Mouse (Mus musculus) embryonic facial prominence, embryonic 12.5 days (tissue): ENCODE results near the gene Mars. TPM values are rescaled to one million over a fixed set of nuclear protein-coding genes. Genes with fewer than 3 reads are reported as not detected.
A peak's percentile ranks its signal among the peaks of the same experiment; 100 is the strongest.

Experiments
- ATAC-seq: fragments of 200-750 bp; cut with Nextera tagmentation; 2 replicates; pipeline ENCODE4 v1.8.0; 2017; ENCODE audit not compliant: insufficient number of reproducible peaks, insufficient read depth, low FRiP score, low TSS enrichment
- H3K27ac ChIP-seq: fragments of 300-500 bp; sonication (generic); 2 replicates; pipeline ENCODE4 v1.5.1; 2016; ENCODE audit warnings: mild to moderate bottlenecking
- H3K27me3 ChIP-seq: fragments of 300-500 bp; sonication (generic); 2 replicates; pipeline ENCODE4 v1.6.1; 2016; ENCODE audit warnings: mild to moderate bottlenecking, moderate library complexity
- H3K36me3 ChIP-seq: fragments of 300-500 bp; sonication (generic); 2 replicates; pipeline ENCODE4 v1.6.1; 2016; ENCODE audit warnings: mild to moderate bottlenecking
- H3K4me1 ChIP-seq: fragments of 300-500 bp; sonication (generic); 2 replicates; pipeline ENCODE4 v1.6.1; 2016
- H3K4me2 ChIP-seq: fragments of 300-500 bp; sonication (generic); replicated peaks from 2 replicates; pipeline ENCODE4 v1.6.1; 2016; ENCODE audit warnings: mild to moderate bottlenecking, moderate library complexity
- H3K4me3 ChIP-seq: fragments of 300-500 bp; sonication (generic); 2 replicates; pipeline ENCODE4 v1.5.1; 2016; ENCODE audit warnings: mild to moderate bottlenecking
- H3K9ac ChIP-seq: fragments of 300-500 bp; sonication (generic); 2 replicates; pipeline ENCODE4 v1.6.1; 2016; ENCODE audit warnings: mild to moderate bottlenecking, moderate library complexity
- H3K9me3 ChIP-seq: fragments of 300-500 bp; sonication (generic); 2 replicates; pipeline ENCODE4 v1.6.1; 2016; ENCODE audit warnings: mild to moderate bottlenecking, moderate library complexity
- WGBS: fragments of 180-500 bp; shearing (Covaris S2); methylation state at CpG from one replicate; pipeline ENCODE4 v1.1.7; 2016; 5-methylcytosine and 5-hydroxymethylcytosine counted together
- polyA plus RNA-seq: library from polyadenylated mRNA; unstranded; fragments of >200 nt; fragmentation: Nextera tagmentation; extraction: Ambion mirVana; gene quantifications from 2 replicates; pipeline ENCODE4 v1.2.1, GENCODE M21; 2016

Gene Mars
- polyA plus RNA-seq, 1 experiment from 2014 or later, result 142 TPM

DNA sequence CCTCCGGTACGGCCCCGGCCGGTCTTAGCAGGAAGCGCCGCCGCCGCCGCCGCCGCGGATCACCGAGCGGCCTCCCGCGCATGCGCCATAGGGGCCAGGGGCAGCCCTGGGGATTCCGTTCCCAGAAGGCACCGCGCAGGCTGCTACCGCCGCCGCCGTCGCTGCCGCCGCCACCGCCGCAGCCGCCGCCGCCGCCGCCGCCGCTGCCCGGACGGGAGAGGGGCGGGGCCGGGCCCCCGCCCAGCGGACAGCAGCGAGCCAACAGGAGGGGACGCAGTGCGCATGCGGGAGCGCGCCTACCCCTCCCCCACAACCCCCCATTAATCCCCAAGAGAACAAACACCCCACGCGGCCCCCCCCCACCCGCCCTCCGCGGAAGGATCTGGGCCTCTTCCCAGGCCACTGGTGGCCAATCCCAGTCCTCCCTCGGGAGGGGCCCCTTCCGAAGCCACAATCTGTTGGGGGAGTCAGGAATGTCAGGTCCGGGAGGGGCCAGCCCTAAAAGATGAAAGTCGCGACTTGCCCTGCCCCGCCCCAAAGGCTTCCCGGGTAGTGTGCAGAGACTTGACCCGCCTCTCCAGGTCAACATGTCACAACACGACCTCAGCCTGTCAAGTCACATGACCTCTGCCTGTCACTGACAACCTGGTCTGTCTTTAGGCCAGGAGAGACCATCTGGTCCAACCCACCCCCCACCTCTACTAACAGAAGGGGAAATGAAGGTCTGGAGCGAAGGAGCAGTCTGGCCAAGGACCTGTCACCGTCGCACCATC, 22.6 kb downstream of the Mars start, which contains the start of gene Mbd6:
Mbd6 (minus strand) TSS at position 219 of the 773 bp plus-strand sequence.
- ATAC-seq, result peak; percentile 1; the same call in 1 of the 2 replicates
- Histone ChIP-seq H3K4me2 (peak within 1 kb of the TSS; percentile 91), H3K4me3 (peak within 1 kb of the TSS; percentile 63), H3K9ac (peak within 1 kb of the TSS; percentile 78), H3K9me3 (no peaks in the 10 kb centered on the region), H3K27ac (peak within 1 kb of the TSS; percentile 99), H3K4me1 (peaks cover 63% of the 10 kb centered on the region), H3K36me3 (peaks cover 45% of the 10 kb centered on the region), H3K27me3 (no peaks in the 10 kb centered on the region)
- under 1% methylated on average over 49 of the region's 65 CpGs for WGBS

DNA sequence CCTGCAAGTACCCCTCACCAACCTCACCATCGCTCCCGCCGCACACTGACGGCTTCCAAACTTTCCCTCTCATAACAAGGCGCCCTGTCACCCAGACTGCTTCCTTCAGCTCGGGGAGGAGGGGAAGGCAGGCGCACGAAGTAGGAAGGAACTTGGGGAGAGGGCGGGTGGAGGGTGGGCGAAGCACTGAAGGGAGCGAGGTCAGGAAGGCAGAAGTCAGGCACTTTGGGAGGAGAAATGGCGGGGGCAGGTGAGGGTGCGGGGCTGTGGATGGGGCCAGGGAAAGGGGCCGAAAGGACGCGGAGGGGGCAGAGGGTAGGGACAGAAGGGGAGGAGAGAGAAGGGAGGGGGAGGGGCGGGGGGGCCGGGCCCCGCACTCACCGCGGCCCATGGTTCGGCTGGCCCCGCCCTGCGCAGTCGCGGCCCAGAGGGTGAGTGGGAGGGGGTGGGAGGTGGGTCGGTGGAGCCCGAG, 23.2 kb downstream of the Mars start:
- no peaks in the 10 kb centered on the region for H3K27me3 ChIP-seq
- H3K27ac ChIP-seq, result peak overlapping the region; percentile 99
- H3K9me3 ChIP-seq, result no peaks in the 10 kb centered on the region
- H3K4me1 ChIP-seq, result peaks cover 62% of the 10 kb centered on the region
- peaks cover 45% of the 10 kb centered on the region for H3K36me3 ChIP-seq
- H3K9ac ChIP-seq, result peak overlapping the region; percentile 78
- under 1% methylated on average over 13 of the region's 28 CpGs for WGBS
- ATAC-seq, result peak; percentile 6; the same call in 1 of the 2 replicates
- H3K4me2 ChIP-seq, result peak overlapping the region; percentile 91
- H3K4me3 ChIP-seq, result peak overlapping the region; percentile 63

DNA sequence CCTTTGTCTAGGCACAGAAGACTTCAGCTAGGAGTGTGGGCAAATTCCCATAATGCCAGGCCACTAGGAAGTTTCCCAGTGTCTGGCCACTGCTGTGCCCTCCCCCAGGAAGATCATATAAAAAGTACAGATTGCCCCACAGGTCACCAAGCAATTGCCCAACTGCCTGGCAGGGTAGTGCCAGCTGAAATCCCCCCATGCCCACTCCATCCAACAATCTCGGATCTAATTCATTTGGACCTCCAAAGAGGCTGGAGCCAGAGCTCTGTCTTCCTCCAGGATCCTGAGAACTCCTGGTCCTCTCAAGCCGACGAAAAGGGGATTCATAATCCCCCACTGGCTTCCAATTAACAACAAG, 23.7 kb downstream of the Mars start:
- Histone ChIP-seq H3K9ac (peak overlapping the region; percentile 78), H3K9me3 (no peaks in the 10 kb centered on the region), H3K4me3 (peak overlapping the region; percentile 63), H3K27me3 (no peaks in the 10 kb centered on the region), H3K36me3 (peaks cover 45% of the 10 kb centered on the region), H3K4me2 (peak overlapping the region; percentile 91), H3K4me1 (peaks cover 58% of the 10 kb centered on the region), H3K27ac (peak overlapping the region; percentile 99)
- no peak for ATAC-seq
- WGBS, result 1% methylated on average over 3 of the region's 3 CpGs

DNA sequence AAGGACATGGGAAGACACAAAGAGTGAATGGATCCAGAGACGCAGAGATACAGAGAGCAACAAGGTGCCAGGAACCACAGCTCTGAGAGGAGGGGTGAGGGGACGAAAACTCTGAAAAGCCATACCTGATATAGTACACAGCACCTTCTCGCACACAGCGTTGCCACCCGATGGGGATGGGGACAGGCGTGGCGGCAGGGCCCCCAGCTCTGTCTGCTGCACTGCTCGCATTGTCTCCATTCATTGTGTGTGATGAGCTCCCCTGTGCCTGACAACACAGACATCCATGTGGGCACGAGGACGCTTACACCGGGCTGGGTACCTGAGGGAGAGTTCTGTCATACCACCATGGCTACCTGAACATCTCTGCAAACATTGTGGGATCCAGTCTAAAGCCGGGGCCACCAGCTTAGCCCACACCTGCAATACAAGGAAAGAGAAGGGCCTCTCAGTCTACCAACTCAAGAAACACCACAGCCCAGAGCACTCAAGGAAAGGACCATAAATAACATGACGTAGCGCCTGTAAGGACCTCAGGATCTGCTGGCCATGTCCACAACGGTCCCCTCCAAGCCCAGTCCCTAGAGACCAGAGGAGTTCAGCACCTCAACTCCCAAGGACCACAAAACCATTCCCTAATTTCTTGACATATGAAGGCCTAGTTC, 24.2 kb downstream of the Mars start:
- no peak for ATAC-seq
- Histone ChIP-seq H3K4me3 (peak overlapping the region; percentile 63), H3K36me3 (peaks cover 48% of the 10 kb centered on the region), H3K4me1 (peaks cover 56% of the 10 kb centered on the region), H3K27ac (peak overlapping the region; percentile 99; the same call in 1 of the 2 replicates), H3K4me2 (peak overlapping the region; percentile 91), H3K27me3 (no peaks in the 10 kb centered on the region), H3K9ac (peak overlapping the region; percentile 78), H3K9me3 (no peaks in the 10 kb centered on the region)
- WGBS, result 83% methylated on average over 15 of the region's 15 CpGs

DNA sequence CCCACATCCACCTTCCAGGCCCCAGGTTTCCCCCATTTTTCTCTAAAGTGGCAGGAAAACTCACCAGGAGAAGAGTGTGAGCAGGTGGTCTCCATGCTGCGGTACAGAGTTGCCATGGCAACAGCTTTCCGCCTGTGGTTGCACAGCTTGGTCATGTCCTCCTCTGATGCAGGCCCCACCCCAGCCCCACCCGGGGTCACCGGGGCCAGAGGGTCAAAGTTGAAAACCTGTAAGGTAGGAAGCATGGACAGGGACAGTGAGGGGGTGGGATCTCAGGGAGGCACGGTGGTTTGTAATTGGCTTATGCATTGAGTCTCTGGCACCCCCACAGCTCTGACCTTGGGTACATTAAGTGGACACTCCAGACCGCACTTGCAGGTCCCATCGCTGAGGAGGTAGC, 24.9 kb downstream of the Mars start:
- no peak for ATAC-seq
- WGBS, result 55% methylated on average over 7 of the region's 7 CpGs
- Histone ChIP-seq H3K36me3 (peaks cover 55% of the 10 kb centered on the region), H3K27me3 (no peaks in the 10 kb centered on the region), H3K4me3 (peak overlapping the region; percentile 63), H3K9ac (no peak overlapping the region; the same call in 1 of the 2 replicates), H3K4me2 (peak overlapping the region; percentile 91; the same call in 1 of the 2 replicates), H3K9me3 (no peaks in the 10 kb centered on the region), H3K27ac (no peak overlapping the region), H3K4me1 (peaks cover 50% of the 10 kb centered on the region)

DNA sequence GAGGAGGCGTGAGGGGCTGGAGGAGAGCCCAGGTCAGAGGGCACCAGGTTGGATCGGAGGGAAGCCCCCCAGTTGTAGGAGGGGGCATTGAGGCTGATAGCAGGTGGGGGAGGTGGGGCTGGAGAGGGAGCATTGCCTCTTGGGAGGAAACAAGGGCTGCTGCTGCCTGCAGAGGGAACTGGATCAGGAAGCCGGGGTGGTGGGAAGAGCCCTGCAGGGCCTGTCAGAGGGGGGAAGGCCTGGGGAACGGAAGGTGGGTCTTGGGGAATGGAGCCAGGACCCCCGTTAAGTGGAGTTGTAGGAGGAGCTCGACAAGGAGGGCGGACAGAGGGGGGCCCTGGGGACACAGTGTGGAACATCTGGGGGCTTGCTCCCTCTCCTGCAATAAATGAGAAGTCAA, 25.4 kb downstream of the Mars start:
- Histone ChIP-seq H3K4me1 (peaks cover 44% of the 10 kb centered on the region), H3K4me3 (no peak overlapping the region), H3K9ac (peak overlapping the region; percentile 34; the same call in 1 of the 2 replicates)

DNA sequence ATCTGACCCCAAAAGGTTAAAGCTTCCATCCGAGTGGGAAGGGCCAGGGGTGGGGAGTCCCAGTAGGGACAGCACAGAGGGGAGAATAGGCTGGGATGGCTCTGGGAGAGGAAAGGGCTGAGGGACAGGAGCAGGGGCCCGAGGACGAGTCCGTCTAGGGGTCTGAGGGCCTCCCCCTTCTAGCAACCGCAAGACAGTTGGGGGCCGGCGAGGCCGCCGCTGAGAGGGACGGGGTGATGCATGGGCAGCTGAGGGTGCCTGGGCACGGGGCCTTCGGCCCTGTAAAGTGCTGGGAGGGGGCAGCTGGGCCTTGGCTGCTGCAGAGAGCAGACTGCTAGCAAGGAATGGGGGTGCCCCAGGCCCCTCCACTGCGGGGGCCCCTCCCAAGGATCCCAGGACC, 25.9 kb downstream of the Mars start:
- no peak for ATAC-seq
- Histone ChIP-seq H3K4me3 (no peak overlapping the region), H3K27ac (no peak overlapping the region; the same call in 1 of the 2 replicates), H3K9ac (peak overlapping the region; percentile 34), H3K36me3 (peaks cover 66% of the 10 kb centered on the region), H3K4me1 (peaks cover 44% of the 10 kb centered on the region), H3K27me3 (no peaks in the 10 kb centered on the region), H3K9me3 (no peaks in the 10 kb centered on the region), H3K4me2 (no peak overlapping the region)
- 72% methylated on average over 13 of the region's 13 CpGs for WGBS

More for the DNA sequence above, 25.4 kb downstream of the Mars start:
- 0 out of 2 replicates have a peak overlapping the region, but pooled peaks have one; percentile 91 for H3K4me2 ChIP-seq
- 70% methylated on average over 7 of the region's 7 CpGs for WGBS
- H3K9me3 ChIP-seq, result no peaks in the 10 kb centered on the region
- no peak for ATAC-seq
- H3K36me3 ChIP-seq, result peaks cover 60% of the 10 kb centered on the region
- H3K27me3 ChIP-seq, result no peaks in the 10 kb centered on the region
- H3K27ac ChIP-seq, result no peak overlapping the region

DNA sequence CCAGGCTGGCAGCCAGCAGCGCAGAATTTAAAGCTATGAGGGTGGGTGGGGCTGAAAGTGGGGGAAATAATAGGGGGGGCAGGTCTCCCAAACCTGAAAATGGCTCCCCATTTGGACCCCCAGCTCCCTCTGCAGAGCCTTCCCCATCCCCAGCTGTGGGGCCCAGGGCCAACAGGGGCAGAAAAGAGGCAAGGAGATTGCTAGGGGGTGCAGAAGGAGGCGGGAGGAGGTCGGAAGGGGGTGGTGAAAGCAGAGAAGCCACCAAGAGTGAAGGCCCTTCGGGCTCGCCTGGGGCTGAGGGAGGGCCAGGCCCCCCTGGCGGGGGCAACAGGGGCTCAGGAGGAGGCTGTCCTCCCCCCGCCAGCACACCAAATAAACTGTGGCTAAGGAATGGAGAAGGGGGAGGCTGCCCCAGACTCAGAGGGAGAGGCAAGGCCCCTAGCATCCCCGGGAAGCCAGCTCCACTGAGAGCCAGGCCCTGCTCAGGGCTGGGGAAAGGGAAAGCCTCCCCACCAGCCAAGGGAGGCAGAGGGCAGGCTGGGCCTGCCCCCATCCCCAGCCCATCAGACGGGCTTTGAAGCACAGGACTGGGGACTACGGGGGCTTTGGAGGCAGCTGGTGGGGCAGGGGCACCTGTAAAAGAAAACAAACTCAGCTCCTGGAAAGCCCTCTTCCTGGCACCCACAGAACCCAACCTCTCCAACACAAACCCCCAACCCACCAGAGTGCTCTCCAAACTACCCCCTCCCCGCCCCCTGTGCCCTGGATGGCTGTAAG, 26.7 kb downstream of the Mars start:
- no peak for ATAC-seq
- Histone ChIP-seq H3K36me3 (peaks cover 71% of the 10 kb centered on the region), H3K9me3 (no peaks in the 10 kb centered on the region), H3K27me3 (no peaks in the 10 kb centered on the region), H3K27ac (peak overlapping the region; percentile 48; the same call in 1 of the 2 replicates), H3K4me3 (no peak overlapping the region), H3K4me2 (no peak overlapping the region), H3K9ac (peak overlapping the region; percentile 34; the same call in 1 of the 2 replicates), H3K4me1 (peaks cover 43% of the 10 kb centered on the region)
- whole genome bisulfite sequencing, result 68% methylated on average over 11 of the region's 11 CpGs

DNA sequence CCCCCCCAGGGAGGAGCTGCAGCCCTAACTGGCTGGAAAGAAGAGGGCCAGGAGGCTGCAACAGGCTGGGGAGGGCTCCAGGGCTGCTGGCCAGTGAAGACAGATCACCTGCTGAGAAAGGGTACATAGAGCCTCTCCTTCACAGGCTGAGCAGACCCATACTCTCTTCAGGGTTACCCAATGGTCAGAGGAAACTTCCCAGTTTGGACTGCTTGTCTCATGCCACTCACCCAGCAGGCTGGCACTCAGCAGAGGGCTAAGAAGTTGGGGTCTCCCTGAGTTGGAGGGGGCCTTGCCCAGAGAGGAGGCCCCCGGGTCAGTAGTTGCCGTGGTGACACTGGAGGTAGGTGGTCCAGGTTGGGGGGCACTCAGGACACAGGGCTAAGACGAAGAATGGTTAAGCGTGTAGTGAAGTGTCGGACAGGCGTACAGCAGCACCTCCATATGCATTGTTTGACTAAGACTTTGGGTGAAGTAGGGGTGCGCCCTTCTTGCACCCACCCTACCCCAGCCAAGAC, 27.4 kb downstream of the Mars start:
- WGBS, result 93% methylated on average over 7 of the region's 7 CpGs
- H3K27ac ChIP-seq, result peak overlapping the region; percentile 48; the same call in 1 of the 2 replicates
- H3K9ac ChIP-seq, result 0 out of 2 replicates have a peak overlapping the region, but pooled peaks have one; percentile 34

DNA sequence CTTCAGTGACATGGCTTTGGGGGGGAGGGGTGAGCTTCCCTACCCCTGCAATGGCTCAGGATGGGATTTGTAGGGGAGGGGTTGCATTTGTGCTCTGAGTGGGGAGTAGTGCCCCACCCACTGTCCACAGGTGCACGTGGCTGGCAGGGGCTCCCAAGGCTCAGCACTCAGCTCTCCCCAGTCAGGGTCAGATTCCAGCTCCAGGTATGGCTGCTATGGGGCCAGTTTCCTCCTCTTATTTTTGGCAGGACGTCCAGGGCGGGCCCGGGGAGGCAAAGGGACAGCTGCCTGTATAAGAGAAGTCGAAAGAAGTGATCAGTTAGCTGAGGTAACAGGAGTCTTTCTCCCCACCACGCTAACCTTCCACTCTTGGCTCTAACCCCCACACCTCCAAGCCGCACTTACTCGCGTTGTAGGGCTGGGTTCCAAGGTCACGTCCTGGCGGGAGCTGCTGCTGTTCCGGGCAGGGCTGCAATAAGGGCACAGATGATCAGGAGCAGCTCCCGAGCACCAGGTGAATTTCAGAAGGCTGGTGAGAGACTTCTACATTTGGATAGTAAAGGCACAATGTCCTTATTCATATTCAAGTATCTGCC, 28.9 kb downstream of the Mars start:
- Histone ChIP-seq H3K9me3 (no peaks in the 10 kb centered on the region), H3K27me3 (no peaks in the 10 kb centered on the region), H3K9ac (no peak overlapping the region), H3K4me2 (no peak overlapping the region), H3K4me1 (peaks cover 34% of the 10 kb centered on the region), H3K36me3 (peaks cover 92% of the 10 kb centered on the region), H3K27ac (no peak overlapping the region), H3K4me3 (no peak overlapping the region)
- 80% methylated on average over 13 of the region's 13 CpGs for WGBS
- no peak for ATAC-seq

More for the DNA sequence above, 27.4 kb downstream of the Mars start:
- H3K36me3 ChIP-seq, result peaks cover 78% of the 10 kb centered on the region
- H3K4me1 ChIP-seq, result peaks cover 37% of the 10 kb centered on the region
- no peaks in the 10 kb centered on the region for H3K9me3 ChIP-seq
- H3K4me2 ChIP-seq, result no peak overlapping the region
- ATAC-seq, result no peak
- H3K27me3 ChIP-seq, result no peaks in the 10 kb centered on the region
- no peak overlapping the region for H3K4me3 ChIP-seq

DNA sequence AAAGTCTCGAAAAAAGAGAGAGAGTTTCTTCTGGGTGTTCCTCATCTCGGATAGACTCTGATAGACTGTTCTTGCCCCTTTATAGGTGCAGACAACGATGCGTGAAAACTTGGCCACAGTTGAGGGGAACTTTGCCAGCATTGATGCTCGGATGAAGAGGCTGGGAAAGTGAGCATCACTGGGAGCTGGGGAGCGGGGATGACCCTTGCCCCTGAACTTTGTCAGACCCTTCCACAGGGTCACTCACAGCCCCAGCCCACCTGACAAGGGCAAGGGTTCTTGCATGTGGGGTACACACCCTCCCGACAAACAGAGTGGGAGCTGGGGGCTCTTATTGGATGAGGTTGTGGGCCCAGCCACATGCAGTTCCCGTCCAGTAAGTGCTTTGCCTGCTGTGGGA, 30.3 kb downstream of the Mars start:
- 85% methylated on average over 8 of the region's 8 CpGs for WGBS
- Histone ChIP-seq H3K27me3 (no peaks in the 10 kb centered on the region), H3K9me3 (no peaks in the 10 kb centered on the region), H3K36me3 (peaks cover 97% of the 10 kb centered on the region), H3K27ac (no peak overlapping the region), H3K4me3 (no peak overlapping the region), H3K4me1 (peaks cover 20% of the 10 kb centered on the region), H3K4me2 (no peak overlapping the region), H3K9ac (no peak overlapping the region)
- no peak for ATAC-seq
